8 mouse cellular contexts compared by ENCODE assay signal in the genomic region with DNA sequence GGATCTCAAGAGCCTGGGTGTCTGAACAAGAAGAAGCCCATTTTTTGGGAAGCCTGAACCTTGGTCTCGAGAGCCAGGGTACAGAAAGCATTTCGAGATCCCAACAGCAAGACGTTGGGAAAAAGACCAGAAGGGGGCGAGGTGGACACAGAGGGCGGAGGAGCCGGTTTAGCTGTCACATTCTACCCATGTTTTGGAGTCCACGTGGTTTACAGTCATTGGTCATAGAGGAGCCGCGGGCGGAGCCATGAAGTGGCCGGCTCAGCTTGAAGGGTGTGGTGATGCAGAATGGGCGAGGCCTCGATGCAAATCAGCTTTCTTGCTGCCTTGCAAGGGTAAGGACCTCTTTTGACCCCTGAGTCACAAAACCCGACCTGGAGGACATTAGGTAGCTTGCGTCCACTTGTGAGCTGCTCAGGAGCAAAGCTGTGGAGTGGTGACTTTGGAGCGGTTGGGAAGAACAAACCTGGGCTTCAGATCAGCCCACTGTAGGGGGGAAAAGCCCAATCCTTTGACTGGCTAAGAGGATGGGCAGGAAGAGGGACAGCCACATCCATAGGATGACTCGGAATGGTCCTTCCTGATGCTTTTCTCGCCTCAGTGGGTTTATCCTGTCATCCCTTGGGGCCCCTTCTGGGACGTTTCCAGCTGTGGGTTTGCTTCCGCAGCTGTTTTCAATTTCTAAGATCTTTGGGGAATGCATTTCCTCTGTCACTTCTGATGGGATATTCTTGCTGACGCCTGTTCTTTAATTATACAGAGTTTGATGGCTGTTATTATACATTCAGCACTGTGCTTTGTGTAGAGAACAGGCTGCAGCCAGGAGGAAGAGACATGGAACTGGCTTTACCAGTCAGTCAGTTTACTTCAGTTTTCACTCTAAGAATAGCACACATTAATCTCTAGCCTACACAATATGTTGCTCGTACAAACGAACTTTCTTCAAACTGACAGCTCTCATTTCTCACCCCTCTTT. TPM values are rescaled to one million over a fixed set of nuclear protein-coding genes. Genes with fewer than 3 reads are reported as not detected.
DNase-seq lines count a peak whose midpoint lies in the region; ATAC-seq lines count a peak whose summit lies in the region.

No protein-coding gene starts in this region.

- peaks cover 10% of the 10 kb centered on the region for H3K4me1 ChIP-seq in intestine, embryonic 15.5 days (replicated peaks)
- H3K4me1 ChIP-seq in liver, embryonic 13.5 days (replicated peaks): 0 out of 2 replicates have a peak, but pooled peaks cover 8% of the 10 kb centered on the region

- ATAC-seq in intestine, embryonic 15.5 days: peak; percentile 79
- peak; percentile 82 for ATAC-seq in liver, embryonic 13.5 days (ENCODE audit: low read depth)

- no peaks in the 10 kb centered on the region for H3K36me3 ChIP-seq in intestine, embryonic 15.5 days
- no peaks in the 10 kb centered on the region for H3K36me3 ChIP-seq in liver, embryonic 13.5 days

- no peak overlapping the region for H3K4me3 ChIP-seq in intestine, embryonic 15.5 days (replicated peaks)
- no peak overlapping the region for H3K4me3 ChIP-seq in liver, embryonic 13.5 days (replicated peaks)

- peak; percentile 95 for DNase-seq in heart, adult 11 months
- no peak for DNase-seq in heart, postnatal 25 days (ENCODE audit: low spot score)
- peak; percentile 21 for DNase-seq in c-Kit-positive CD71-positive TER-119-positive erythroid progenitor cells, embryonic 14.5 days (ENCODE audit: low spot score)
- peak; percentile 15 for DNase-seq in gastrocnemius, postnatal 25 days
- DNase-seq in liver, embryonic 13.5 days: peak; percentile 37
- DNase-seq in naive thymus-derived CD4-positive, alpha-beta T cell, adult 2 months (ENCODE audit: low read depth): peak; percentile 18
- DNase-seq in thymus, postnatal 14 days: peak; percentile 46

- no peak overlapping the region for H3K9ac ChIP-seq in intestine, embryonic 15.5 days
- H3K9ac ChIP-seq in liver, embryonic 13.5 days: no peak overlapping the region

- intact Hi-C loops in heart, postnatal 25 days (cut with DNase I): no loop called here

- WGBS in intestine, embryonic 15.5 days: 5% methylated on average over 23 of the region's 23 CpGs
- 11% methylated on average over 23 of the region's 23 CpGs for WGBS in liver, embryonic 13.5 days (ENCODE audit: insufficient replicate concordance)

- peak overlapping the region; percentile 54 for H3K4me2 ChIP-seq in intestine, embryonic 15.5 days (replicated peaks)
- H3K4me2 ChIP-seq in liver, embryonic 13.5 days: peak overlapping the region; percentile 20; the same call in 1 of the 2 replicates

- H3K9me3 ChIP-seq in intestine, embryonic 15.5 days: no peaks in the 10 kb centered on the region
- no peaks in the 10 kb centered on the region for H3K9me3 ChIP-seq in liver, embryonic 13.5 days (replicated peaks)

- no peaks in the 10 kb centered on the region for H3K27me3 ChIP-seq in intestine, embryonic 15.5 days (replicated peaks)
- H3K27me3 ChIP-seq in liver, embryonic 13.5 days: 0 out of 2 replicates have a peak, but pooled peaks cover 4% of the 10 kb centered on the region

- H3K27ac ChIP-seq in intestine, embryonic 15.5 days: no peak overlapping the region
- no peak overlapping the region for H3K27ac ChIP-seq in liver, embryonic 13.5 days

RNA-seq across cellular contexts. Expression of a gene that starts 22.1 kb away (rescaled TPM):
- under 1 TPM in 1 of 2 experiments, not detected in 1; 0.05 TPM for total RNA-seq in heart, postnatal 25 days (2021)
- total RNA-seq in gastrocnemius, postnatal 25 days (2021): not detected
- 1.5 and 2.8 TPM in 2 replicates for polyA plus RNA-seq in intestine, embryonic 15.5 days (2015; fragmentation: Nextera tagmentation; extraction: Ambion mirVana)
- polyA plus RNA-seq in liver, embryonic 13.5 days (2015; fragmentation: Nextera tagmentation; extraction: Ambion mirVana): 0.06 TPM in 2 replicates

RNA-seq across cellular contexts. Expression of a gene that starts 23.4 kb away (rescaled TPM):
- 1 to 10 TPM; 2.6 to 2.9 TPM for total RNA-seq in heart, postnatal 25 days (2021)
- 1 to 10 TPM in 1 of 2 experiments, under 1 TPM in 1; 0.92 to 1.3 TPM for total RNA-seq in gastrocnemius, postnatal 25 days (2021)
- 8.4 and 13.4 TPM in 2 replicates for polyA plus RNA-seq in intestine, embryonic 15.5 days (2015; fragmentation: Nextera tagmentation; extraction: Ambion mirVana)
- 1.9 TPM in 2 replicates for polyA plus RNA-seq in liver, embryonic 13.5 days (2015; fragmentation: Nextera tagmentation; extraction: Ambion mirVana)
